Mouse (Mus musculus): Measurements from ENCODE around the gene Hephl1. TPM values are rescaled to one million over a fixed set of nuclear protein-coding genes. Genes with fewer than 3 reads are reported as not detected.

Gene Hephl1
- polyA plus RNA-seq, 1 experiment from 2014 or later, result not detected

- TF ChIP-seq CTCF (IDR thresholded peaks at IDR 0.05; ENCODE audit: low read depth), result no peak
- no peak overlapping the region for H3K9ac ChIP-seq
- ATAC-seq (ENCODE audit: insufficient read depth), result no peak
- no peak overlapping the region for H3K27ac ChIP-seq (ENCODE audit: low read depth)
- no peaks in the 10 kb centered on the region for H3K4me1 ChIP-seq (ENCODE audit: insufficient read depth)
- no peaks in the 10 kb centered on the region for H3K27me3 ChIP-seq (ENCODE audit: insufficient read depth, low read length)
- H3K9me3 ChIP-seq (ENCODE audit: low read depth, low read length), result no peaks in the 10 kb centered on the region
- H3K36me3 ChIP-seq (ENCODE audit: insufficient read depth), result no peaks in the 10 kb centered on the region
- H3K4me2 ChIP-seq, result no peak overlapping the region
- H3K4me3 ChIP-seq (ENCODE audit: low read depth, low read length), result no peak overlapping the region
- DNase-seq, result no peak
- WGBS, result 56% methylated on average over 2 of the region's 2 CpGs
Measured at GRCm38 (mm10) chr9:15097172-15097571, 14.7 kb downstream of the Hephl1 start.

GRCm38 (mm10) chr9:15096161-15096560 lies 15.7 kb downstream of the Hephl1 start:
- Histone ChIP-seq H3K27ac (ENCODE audit: low read depth) (no peak overlapping the region), H3K4me3 (ENCODE audit: low read depth, low read length) (no peak overlapping the region), H3K9me3 (ENCODE audit: low read depth, low read length) (no peaks in the 10 kb centered on the region), H3K36me3 (ENCODE audit: insufficient read depth) (no peaks in the 10 kb centered on the region), H3K27me3 (ENCODE audit: insufficient read depth, low read length) (no peaks in the 10 kb centered on the region), H3K4me2 (no peak overlapping the region), H3K9ac (no peak overlapping the region), H3K4me1 (ENCODE audit: insufficient read depth) (no peaks in the 10 kb centered on the region)
- 78% methylated on average over 1 of the region's 1 CpGs for WGBS
- DNase-seq, result no peak
- no peak for TF ChIP-seq CTCF (IDR thresholded peaks at IDR 0.05; ENCODE audit: low read depth)
- ATAC-seq (ENCODE audit: insufficient read depth), result no peak

- peak; percentile 27 for DNase-seq
- H3K27me3 ChIP-seq (ENCODE audit: insufficient read depth, low read length), result no peaks in the 10 kb centered on the region
- H3K4me1 ChIP-seq (ENCODE audit: insufficient read depth), result no peaks in the 10 kb centered on the region
- H3K4me2 ChIP-seq, result no peak overlapping the region
- H3K36me3 ChIP-seq (ENCODE audit: insufficient read depth), result no peaks in the 10 kb centered on the region
- no peak for TF ChIP-seq CTCF (IDR thresholded peaks at IDR 0.05; ENCODE audit: low read depth)
- H3K9ac ChIP-seq, result no peak overlapping the region
- no peak overlapping the region for H3K27ac ChIP-seq (ENCODE audit: low read depth)
- no peak overlapping the region for H3K4me3 ChIP-seq (ENCODE audit: low read depth, low read length)
- no peak; the same call in 1 of the 2 replicates for ATAC-seq (ENCODE audit: insufficient read depth)
- WGBS, result 41% methylated on average over 3 of the region's 3 CpGs
- no peaks in the 10 kb centered on the region for H3K9me3 ChIP-seq (ENCODE audit: low read depth, low read length)
Measured at GRCm38 (mm10) chr9:15095206-15095605, 16.7 kb downstream of the Hephl1 start.

- no peak for TF ChIP-seq CTCF (IDR thresholded peaks at IDR 0.05; ENCODE audit: low read depth)
- Histone ChIP-seq H3K36me3 (ENCODE audit: insufficient read depth) (no peaks in the 10 kb centered on the region), H3K9ac (no peak overlapping the region), H3K4me1 (ENCODE audit: insufficient read depth) (no peaks in the 10 kb centered on the region), H3K9me3 (ENCODE audit: low read depth, low read length) (no peaks in the 10 kb centered on the region), H3K4me2 (no peak overlapping the region), H3K27ac (ENCODE audit: low read depth) (no peak overlapping the region), H3K4me3 (ENCODE audit: low read depth, low read length) (no peak overlapping the region), H3K27me3 (ENCODE audit: insufficient read depth, low read length) (no peaks in the 10 kb centered on the region)
- peak; percentile 93 for ATAC-seq (ENCODE audit: insufficient read depth)
- DNase-seq, result no peak
- 52% methylated on average over 6 of the region's 6 CpGs for WGBS
Measured at GRCm38 (mm10) chr9:15068686-15069295, 43.1 kb downstream of the Hephl1 start.

GRCm38 (mm10) chr9:15067995-15068685 lies 43.8 kb downstream of the Hephl1 start:
- Histone ChIP-seq H3K4me2 (no peak overlapping the region), H3K36me3 (ENCODE audit: insufficient read depth) (no peaks in the 10 kb centered on the region), H3K9ac (no peak overlapping the region), H3K4me1 (ENCODE audit: insufficient read depth) (no peaks in the 10 kb centered on the region), H3K27me3 (ENCODE audit: insufficient read depth, low read length) (no peaks in the 10 kb centered on the region), H3K4me3 (ENCODE audit: low read depth, low read length) (no peak overlapping the region), H3K9me3 (ENCODE audit: low read depth, low read length) (no peaks in the 10 kb centered on the region), H3K27ac (ENCODE audit: low read depth) (no peak overlapping the region)
- no peak for TF ChIP-seq CTCF (IDR thresholded peaks at IDR 0.05; ENCODE audit: low read depth)
- ATAC-seq (ENCODE audit: insufficient read depth) (peak; percentile 66), DNase-seq (peak; percentile 70)
- WGBS, result 48% methylated on average over 7 of the region's 7 CpGs

GRCm38 (mm10) chr9:15064176-15064575 lies 47.7 kb downstream of the Hephl1 start:
- TF ChIP-seq CTCF (IDR thresholded peaks at IDR 0.05; ENCODE audit: low read depth), result no peak
- no peak overlapping the region for H3K4me2 ChIP-seq
- ATAC-seq (ENCODE audit: insufficient read depth) (no peak), DNase-seq (no peak)
- H3K4me3 ChIP-seq (ENCODE audit: low read depth, low read length), result no peak overlapping the region
- no peaks in the 10 kb centered on the region for H3K27me3 ChIP-seq (ENCODE audit: insufficient read depth, low read length)
- no peaks in the 10 kb centered on the region for H3K36me3 ChIP-seq (ENCODE audit: insufficient read depth)
- no peak overlapping the region for H3K27ac ChIP-seq (ENCODE audit: low read depth)
- H3K4me1 ChIP-seq (ENCODE audit: insufficient read depth), result no peaks in the 10 kb centered on the region
- no peak overlapping the region for H3K9ac ChIP-seq
- WGBS, result 6% methylated on average over 1 of the region's 1 CpGs
- H3K9me3 ChIP-seq (ENCODE audit: low read depth, low read length), result no peaks in the 10 kb centered on the region

GRCm38 (mm10) chr9:15060847-15061246 lies 51.1 kb downstream of the Hephl1 start:
- Histone ChIP-seq H3K4me2 (no peak overlapping the region), H3K9ac (no peak overlapping the region), H3K36me3 (ENCODE audit: insufficient read depth) (no peaks in the 10 kb centered on the region), H3K9me3 (ENCODE audit: low read depth, low read length) (no peaks in the 10 kb centered on the region), H3K27me3 (ENCODE audit: insufficient read depth, low read length) (no peaks in the 10 kb centered on the region), H3K4me1 (ENCODE audit: insufficient read depth) (no peaks in the 10 kb centered on the region), H3K27ac (ENCODE audit: low read depth) (no peak overlapping the region), H3K4me3 (ENCODE audit: low read depth, low read length) (no peak overlapping the region)
- ATAC-seq (ENCODE audit: insufficient read depth) (peak; percentile 86; the same call in 1 of the 2 replicates), DNase-seq (peak; percentile 75)
- WGBS, result 54% methylated on average over 5 of the region's 5 CpGs
- no peak for TF ChIP-seq CTCF (IDR thresholded peaks at IDR 0.05; ENCODE audit: low read depth)

Data from lung, embryonic 14.5 days (tissue).